Mouse (Mus musculus): ENCODE results near the gene Gstz1.

DNA sequence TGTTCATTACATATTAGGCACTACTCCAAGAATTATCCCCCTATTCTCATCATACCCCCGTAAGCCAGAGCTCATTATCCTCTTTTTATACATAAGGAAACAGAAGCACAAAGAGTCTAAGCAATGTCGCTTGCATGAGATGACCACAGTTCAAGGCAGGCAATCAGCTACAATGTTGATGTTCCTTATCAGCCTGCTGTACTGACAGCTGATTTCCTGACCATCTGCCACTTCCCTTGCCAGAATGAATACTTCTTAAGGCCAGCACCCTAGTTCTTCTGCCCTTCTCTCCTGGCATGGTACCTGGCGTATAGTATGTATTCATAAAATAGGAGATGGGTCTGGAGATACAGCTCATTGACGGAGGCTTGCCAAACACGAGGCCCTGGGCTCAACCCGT, 14.8 kb upstream of the Gstz1 start:
- no peak for TF ChIP-seq EP300 (IDR thresholded peaks at IDR 0.05)
- TF ChIP-seq CTCF (IDR thresholded peaks at IDR 0.05), result no peak

Data from lung, postnatal 0 days (tissue).